Mouse (Mus musculus) kidney, postnatal 4 days (tissue): ENCODE measurements at regions not wholly inside any gene's neighbourhood (a gene's known extent, or its start where the extent isn't known, plus 50 kb on each side); places are given as distances from the start of the nearest gene placed in this dataset.
"Not testable (repeated sequence)": the region's sequence is repeated elsewhere in the genome, so short reads cannot be mapped to it uniquely, and the experiment has no call there.

Source experiments
- DNase-seq, 2 experiments: peaks; one replicate each; pipeline ENCODE4 v3.0.0; 2021; ENCODE audit warnings: mixed read lengths in 2 of 2

DNA sequence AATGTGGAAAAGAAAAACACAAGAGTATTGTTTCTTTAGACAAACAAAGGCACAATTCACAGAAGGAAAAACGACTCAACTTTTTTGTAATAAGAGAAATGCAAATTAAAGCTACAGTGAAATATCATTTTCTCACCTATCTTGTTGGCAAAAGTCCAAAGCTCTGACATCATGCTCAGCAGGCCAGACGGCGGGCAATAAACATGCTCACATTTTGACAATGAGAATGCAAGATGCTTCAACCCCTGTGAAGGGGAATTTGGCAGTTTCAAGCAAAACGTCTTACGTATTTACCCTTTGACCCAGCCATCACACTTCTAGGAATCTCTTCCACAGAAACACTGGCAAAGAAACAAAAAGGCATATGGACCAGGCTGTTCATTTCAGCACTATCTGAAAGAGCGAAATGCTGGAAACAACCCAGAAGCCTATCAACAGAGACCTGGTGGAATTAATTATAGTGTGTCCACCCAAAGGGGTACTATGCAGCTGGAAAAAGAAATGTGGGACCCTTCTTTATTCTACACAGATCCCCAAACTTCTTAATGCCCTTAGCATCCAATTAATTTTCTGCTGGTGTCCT is 203.4 kb upstream of the 2610301B20Rik start:
- no peak for DNase-seq

DNA sequence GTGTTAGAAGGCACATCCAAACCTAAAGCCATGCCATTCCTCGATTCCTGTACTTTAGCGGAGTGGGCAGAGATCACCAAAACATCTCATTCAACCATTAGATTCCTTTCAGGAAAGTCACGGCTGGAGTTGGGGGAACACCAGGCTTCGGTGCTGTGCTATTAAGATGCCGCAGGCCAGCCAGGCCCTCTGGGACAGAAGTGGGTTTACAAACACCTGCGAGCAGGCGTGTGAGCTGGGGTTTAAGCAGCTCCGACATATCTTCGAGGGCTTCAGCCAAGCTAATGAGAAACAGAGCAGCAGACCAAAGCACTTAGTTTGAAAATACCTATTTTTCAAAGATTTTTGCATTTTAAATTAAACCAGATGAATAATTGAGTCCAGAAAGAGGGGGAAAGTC is 183.2 kb upstream of the 2610301B20Rik start:
- DNase-seq = no peak

DNA sequence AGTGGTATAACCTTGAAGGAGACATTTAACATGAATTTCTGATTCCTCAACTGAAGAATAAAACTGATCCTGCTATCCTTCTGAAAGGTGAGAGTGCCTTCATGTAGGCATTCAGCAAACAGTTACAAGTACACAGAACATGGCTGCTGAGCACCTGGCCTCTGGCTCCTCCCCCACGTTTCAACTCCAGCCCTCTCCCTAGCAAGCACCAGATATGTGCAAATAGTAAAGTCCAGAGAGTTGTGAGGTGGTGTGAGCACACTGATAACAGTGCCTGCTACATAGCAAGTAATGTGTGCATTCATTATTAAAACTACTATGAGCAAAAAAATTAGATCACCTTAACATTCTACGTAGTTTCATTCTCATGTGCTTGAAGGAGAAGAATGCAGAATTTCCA is 181.4 kb upstream of the 2610301B20Rik start:
- DNase-seq = no peak

DNA sequence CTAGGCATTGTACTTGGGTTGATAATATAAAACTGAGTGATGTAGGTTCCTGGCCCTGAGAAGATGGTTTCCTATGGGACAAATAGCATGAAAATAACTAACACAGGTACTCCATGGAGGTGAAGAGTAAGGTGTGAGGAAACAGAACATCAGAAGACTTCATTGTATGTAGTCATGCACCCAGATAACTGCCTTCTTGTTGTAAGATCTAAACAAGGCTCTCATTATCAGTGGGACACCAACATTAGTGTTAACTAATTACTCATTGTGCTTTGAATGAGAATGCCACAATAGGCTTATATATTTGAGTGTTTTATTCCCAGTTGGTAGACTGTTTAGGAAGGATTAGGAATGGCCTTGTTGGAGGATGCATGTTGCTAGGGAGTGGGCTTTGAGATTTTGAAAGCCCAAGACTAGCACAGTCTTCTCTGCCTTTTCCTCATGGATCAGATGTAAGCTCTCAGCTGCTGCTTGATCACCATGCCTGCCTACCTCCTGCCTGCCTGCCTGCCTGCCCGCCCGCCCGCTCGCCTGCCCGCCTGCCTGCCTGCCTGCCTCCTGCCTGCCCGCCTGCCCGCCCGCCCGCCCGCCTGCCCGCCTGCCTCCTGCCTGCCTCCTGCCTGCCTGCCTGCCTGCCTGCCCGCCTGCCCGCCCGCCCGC is 180.7 kb upstream of the 2610301B20Rik start:
- DNase-seq = no peak

DNA sequence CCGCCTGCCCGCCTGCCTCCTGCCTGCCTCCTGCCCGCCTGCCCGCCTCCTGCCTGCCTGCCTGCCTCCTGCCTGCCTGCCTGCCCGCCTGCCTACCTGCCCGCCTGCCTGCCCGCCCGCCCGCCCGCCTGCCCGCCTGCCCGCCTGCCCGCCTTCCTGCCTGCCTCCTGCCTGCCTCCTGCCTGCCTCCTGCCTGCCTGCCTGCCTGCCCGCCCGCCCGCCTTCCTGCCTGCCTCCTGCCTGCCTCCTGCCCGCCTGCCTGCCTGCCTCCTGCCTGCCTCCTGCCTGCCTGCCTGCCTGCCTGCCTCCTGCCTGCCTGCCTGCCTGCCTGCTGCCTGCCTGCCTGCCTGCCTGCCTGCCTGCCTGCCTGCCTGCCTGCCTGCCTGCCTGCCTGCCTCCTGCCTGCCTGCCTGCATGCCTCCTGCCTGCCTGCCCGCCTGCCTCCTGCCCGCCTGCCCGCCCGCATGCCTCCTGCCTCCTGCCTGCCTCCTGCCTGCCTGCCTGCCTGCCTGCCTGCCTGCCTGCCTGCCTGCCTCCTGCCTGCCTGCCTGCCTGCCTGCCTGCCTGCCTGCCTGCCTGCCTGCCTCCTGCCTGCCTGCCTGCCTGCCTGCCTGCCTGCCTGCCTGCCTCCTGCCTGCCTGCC is 180.1 kb upstream of the 2610301B20Rik start:
- DNase-seq = not testable (repeated sequence)

DNA sequence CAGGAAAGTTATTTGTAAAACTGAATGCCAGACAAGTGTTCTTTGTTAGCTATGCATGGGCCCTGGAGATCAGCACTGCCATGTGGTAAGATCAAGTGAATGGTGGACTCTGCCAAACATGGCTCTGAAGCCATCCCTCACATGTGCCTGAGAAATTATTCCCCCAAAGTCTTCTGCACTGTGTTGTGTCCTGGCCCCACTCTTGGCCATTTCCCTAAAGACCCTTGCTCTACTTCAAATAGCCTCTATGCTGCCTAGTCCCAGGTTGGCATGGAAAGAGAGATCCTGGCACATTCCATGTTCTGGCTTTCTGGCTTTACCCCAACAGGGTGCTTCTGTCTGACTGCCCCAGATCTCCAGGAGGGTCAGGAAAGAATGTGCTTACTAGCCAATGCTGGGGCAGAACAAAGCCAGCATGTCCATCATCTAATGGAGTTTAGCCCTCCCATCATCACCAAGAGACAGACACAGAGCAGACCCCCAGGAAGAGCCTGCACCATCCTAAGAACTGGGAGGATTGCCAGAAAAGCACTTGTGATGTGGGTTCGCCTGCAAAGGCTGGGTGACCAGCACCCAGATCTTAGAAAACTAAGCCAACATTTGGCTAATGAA is 177.0 kb upstream of the 2610301B20Rik start:
- no peak for DNase-seq

DNA sequence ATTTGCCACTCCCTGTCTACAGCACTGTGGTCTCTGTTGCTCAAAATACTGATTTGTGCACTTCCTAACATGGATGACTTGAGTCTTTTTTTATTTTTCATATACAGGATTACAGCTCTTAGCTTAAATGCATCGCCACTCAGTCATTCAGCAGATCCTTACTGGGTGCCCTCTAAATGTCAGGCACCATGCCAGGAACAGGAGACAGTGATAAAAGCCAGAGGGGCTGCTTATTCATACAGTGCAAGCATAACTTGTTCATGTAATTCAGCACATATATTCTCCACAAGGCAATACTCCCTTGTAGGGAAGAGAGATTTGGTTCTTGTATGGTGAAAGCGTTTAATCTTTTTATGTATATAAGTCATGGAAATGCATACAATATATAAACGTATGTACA is 175.7 kb upstream of the 2610301B20Rik start:
- DNase-seq = no peak

DNA sequence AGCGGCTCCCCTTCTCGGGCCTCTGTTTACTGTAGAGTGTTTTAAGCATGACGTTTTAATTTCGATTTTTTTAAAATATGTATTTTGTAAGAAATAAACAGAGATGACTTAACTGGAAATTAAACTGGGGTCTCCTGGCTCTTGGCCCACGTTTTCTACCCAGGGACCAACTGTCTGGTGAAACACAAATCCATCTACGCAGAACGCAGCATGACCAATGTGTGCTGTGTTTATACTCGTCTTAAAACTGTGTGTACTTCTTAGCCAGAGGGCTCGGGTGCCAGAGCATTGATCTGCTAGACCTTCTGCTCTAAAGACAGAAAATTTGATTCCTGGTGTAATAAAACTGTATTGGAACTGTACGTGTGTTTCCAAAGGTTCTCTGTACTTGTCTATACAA is 172.8 kb upstream of the 2610301B20Rik start:
- no peak for DNase-seq

DNA sequence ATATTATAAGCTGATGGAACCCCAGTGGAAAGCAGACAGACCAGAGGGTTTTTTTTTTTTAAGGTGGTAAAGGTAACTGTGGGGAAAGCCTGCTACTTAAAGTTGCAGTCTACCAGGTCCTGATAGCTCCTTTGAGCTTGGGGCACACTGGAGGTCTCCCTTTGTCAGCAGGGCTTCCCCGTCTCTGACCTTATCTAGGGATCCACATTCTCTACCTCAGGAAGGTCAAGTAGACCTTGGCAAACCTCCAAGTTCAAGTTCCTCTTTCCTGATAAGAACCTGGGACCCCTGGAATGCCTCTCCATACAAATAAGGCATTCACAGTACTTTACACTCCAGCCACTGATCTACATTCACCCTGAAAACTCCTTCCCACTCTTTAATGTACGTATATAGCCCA is 171.1 kb upstream of the 2610301B20Rik start:
- DNase-seq = no peak

DNA sequence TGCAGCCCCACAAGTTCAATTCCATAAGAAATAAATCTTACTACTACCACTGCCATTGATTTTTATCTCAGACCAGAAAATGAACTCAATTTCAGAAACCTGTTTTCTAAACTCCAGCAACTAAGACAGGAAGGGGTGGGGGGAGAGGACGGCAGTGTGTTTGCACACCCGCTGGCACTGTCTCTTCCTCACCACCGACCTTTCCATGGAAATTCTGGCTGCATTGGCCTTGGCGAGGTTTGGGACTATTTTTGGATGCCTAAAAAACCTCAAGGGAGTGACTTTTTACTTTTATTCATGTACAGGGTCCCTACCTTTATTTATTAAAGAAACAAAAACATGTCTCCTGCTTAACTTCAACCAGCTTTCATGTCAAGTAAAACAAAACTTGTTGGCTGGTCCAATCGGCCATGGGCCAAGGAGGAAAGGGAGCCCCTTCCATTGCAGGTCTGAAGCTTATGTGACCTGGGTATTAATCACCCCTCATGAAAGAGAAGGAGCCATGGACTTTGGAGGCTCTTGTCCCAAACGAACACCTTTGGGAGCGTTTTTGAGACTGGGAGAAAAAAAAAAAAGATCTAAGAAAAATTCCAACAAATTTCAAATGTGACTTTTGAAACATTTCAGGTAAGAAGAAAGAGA is 167.2 kb upstream of the 2610301B20Rik start:
- no peak for DNase-seq

DNA sequence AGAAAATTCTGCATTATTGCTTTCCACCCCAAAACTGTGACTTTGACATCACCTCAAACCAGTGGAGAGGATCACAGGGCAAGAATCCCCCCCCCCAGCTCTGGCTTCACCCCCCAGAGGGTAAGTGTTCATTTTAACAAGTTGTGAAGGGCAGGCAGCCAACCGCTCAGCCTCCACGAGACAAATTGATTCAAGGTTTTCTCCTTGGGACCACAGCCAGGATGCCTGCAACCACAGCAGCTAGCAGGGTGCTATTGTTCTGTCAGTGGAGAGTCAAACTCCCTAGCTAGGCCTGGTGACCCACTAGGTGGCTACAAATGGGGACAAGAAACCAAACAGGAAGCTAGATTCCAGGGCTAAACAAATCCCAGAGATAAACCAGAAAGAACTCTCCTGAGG is 166.6 kb upstream of the 2610301B20Rik start:
- peak in 1 of 2 experiments; percentile 5 for DNase-seq

DNA sequence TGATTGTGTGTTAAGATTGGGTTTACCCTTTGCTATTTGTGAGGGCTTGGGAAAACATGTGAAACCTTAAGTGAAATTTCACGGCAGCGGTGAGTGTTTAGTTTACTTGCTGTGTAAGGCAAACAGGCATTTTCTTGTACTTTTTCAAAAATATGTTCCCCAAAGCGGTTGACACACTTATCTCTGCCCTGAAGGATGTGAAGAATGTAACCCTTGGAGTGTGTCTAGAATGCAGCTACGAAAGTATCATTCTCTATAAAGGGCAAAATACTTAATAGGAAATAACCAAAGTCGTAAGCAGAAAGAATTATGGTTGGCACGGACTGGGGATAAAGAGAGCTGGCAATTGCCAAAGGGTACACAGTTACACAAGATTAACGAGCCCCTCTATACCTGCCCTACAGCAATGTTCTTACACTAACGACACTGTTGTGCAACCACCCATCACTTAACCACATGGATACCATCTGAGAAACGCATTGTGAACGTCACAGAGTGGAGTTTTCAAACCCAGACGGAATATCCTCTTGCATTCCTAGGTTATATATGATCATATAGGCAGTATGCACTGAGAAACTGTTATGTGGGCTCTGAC is 162.3 kb upstream of the 2610301B20Rik start:
- DNase-seq = no peak

DNA sequence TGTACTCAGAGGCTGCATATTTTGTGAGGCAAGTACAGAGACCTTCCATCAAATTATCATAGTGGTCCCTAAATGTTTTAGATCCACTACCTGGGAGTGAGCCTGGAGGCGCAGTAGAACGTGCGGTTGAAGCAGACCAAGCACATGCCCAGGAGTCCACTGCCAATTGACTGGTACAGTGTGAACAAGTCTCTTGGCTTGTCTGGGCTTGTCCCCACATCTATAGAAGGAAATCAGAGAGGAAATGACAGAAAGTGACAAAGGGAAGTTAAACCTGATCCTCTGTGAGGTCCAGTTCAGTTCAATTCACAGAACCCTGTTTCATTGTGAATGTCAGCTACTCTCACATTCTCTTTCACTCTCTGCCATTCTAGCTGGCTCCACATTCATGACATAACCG is 151.0 kb upstream of the 2610301B20Rik start:
- DNase-seq = no peak

DNA sequence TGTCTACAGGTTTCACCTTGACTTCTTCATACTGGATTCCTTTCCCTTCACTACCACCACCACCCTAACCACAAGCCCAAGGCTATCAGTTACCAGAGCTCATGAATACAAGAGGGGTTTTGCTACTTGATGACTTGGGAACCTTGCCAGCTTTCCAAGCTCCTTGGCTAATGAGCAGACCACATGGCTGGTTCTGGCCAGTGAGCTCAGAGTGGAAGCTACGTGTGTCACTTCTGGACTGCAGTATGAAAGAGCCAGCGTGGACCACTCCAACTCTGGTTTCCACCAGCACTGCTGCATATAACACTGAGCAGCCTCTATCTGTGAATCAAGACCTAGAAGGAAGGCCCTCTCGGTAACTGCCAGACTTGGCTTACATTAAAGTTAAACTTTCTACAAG is 146.4 kb upstream of the 2610301B20Rik start:
- peak; percentile 12 to 30 for DNase-seq

DNA sequence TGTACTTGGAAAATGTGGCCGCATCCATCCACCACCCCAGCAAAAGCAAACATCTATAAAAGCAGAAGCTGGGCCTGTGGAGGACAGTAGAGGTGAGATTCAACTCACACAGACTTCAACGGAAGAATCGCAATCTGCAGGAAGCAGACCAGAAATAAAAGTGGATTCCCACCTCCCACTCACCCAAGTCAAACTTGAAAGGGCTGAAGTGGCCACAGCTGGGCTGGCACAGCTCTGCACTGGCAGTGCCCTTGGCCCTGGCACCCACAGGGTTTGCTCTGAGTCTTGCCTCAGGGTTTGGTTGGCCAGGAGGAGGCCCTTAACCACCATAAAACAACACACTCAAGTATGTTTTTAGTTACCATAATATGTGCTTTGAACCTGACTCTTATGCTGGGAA is 129.1 kb upstream of the 2610301B20Rik start:
- DNase-seq = no peak

DNA sequence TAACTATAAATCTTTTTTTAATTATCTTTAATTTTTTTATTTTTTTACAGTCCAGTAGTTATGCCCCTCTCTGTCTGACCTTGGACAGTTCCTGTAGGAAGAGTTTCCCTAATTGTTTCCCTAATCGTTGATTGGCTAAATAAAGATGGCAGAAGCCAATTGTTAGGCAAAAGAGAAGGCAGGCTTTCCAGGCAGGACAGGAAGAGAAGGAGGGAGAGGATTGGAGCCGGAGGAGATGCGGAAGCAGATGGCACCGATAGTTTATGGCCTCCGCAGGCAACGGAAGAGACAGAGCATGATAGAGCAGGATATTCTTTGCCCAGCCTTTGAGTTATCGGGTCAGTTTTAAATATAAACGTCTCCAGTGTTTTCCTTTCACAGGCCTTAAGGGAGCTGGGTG is 125.5 kb upstream of the 2610301B20Rik start:
- DNase-seq = no peak

DNA sequence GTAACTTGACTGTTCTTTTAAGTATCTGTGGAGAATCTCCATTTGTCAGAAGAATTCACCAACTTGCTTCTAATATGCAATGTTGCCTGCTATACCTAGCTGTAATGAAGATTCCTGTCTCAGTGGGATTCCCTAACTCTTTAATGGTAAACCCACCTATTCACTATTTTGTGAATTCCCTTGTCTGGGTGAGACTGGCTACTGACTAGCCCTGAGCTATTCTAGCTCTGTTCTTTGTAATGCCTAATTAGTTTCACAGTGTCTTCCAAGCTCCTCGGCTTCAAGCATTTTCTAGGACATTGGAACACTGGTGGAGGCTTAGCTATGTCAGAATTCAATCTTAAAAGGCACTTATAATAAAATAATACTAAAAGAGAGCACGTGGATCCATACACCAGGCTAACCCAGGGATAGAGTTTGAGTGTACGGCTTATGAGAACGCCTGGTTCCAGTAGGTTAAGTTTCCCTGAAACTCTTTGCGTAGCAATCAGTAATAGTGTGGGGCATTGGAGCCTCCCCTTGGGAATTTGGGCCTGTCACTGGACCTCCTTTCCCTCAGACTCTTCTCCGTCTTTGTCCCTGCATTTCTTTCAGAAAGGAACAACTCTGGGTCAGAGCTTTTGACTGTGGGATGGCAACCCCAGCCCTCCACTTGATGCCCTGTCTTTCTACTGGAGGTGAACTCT is 123.8 kb upstream of the 2610301B20Rik start:
- DNase-seq = not testable (repeated sequence)

DNA sequence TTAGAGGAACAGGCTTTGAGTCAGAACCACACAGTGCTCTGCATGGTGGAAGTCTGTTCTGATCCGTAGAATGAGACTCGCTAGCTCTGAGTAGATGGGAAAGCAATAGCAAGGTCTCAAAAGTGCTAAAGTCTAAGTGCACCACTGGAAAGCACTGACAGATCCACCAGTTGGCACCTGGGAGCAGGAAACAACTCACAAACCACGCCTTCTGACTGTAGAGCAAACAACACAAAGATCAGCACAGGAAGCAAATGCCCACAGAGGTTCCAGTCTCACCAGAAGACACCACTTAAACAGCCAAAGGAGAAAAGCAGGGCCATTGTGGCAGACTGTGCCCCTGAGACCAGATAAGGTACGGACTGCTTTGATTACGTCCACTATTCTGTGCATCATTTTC is 121.1 kb upstream of the 2610301B20Rik start:
- DNase-seq = no peak

DNA sequence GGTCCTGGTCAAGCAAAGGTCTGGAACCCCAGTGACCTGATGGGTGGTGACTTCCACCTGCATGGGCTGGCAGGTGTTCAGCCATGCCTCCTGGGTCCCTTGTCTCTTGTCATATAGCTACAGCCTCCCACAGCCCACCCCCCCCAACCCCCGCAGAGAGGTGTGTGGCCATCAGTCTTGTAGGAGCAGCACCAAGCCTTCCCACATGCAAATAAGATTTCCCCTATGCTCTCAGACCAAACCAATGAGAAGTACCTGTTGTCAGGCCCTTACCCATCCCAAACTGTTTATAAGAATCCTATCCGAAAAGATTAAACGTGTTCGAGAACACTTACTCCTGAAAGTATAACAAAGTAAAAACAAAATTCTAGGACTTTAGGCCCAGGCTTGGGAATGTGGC is 114.8 kb upstream of the 2610301B20Rik start:
- DNase-seq = no peak

DNA sequence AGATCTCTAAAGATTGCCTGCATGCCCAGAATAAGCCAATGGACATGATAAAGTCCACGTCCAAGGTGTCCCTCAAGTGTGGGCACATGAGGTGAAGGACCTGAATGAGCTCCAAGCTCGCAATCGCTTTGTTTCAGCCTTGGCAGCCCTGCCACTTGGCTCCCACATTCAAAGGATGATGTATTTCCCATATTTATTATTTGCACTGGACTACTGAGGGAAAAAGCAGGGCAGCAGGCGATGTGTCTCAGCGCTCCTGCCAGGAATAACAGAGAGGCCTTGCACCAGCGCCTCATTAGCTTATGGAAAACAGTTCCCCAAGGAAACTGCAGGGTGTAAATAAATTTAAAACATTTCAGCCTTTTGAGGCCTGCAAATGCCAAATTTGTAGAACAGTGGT is 106.6 kb upstream of the 2610301B20Rik start:
- peak; percentile 33 to 40 for DNase-seq

DNA sequence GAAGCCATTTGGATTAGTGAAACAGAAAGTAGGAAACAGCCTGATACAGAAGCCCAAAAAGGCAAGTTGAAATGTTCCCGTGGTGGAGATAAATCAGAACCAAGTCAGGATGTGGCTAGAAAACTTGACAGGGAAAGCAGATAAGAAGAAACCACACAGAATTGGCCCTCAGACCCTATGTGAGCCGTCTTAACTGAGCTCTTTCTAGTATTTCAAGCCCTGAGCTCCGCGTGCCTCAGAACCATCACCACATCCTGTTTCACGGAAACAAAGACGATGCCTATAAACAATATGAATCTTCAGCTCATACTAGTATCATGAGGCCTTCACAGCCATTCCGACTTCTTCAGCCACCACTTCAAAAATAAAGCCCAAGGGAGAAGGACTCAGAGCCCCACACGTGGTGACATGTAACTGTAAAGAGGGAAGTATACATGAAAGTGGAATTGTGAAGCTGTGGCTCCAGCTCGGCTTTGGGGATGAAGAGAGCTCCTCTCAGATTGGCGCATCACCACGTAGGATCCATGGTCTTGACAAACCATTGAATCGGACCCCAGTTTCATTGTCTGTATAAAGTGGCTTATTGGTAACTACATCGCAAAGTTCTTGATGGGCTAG is 104.2 kb upstream of the 2610301B20Rik start:
- peak in 1 of 2 experiments; percentile 21 for DNase-seq
